Mouse (Mus musculus): ENCODE data around the gene Adap2.

- TF ChIP-seq CTCF (IDR thresholded peaks at IDR 0.05; ENCODE audit: extremely low read depth, insufficient read length, insufficient replicate concordance, low read depth, low read length) (no peak), POLR2A (IDR thresholded peaks at IDR 0.05; ENCODE audit: low read depth, low read length) (no peak)
These were observed 54.6 kb downstream of the Adap2 start for GRCm38 (mm10) chr11:80208465-80208859.

All from small intestine, adult 2 months (tissue).